Mouse (Mus musculus) forebrain, embryonic 11.5 days (tissue): Measurements from ENCODE around the gene Babam2. TPM values are rescaled to one million over a fixed set of nuclear protein-coding genes. Genes with fewer than 3 reads are reported as not detected.

Experiments used
- ATAC-seq: fragments of 200-750 bp; cut with Nextera tagmentation; replicated peaks from 2 replicates; pipeline ENCODE4 v1.8.0; 2017; ENCODE audit warnings: moderate TSS enrichment; ENCODE audit not compliant: low FRiP score
- DNase-seq: peaks from one replicate; pipeline ENCODE4 v3.0.0-alpha.2; 2017; ENCODE audit warnings: low spot score
- H3K27ac ChIP-seq: fragments of 300-500 bp; sonication (generic); 2 replicates; pipeline ENCODE4 v1.5.1; 2014; ENCODE audit warnings: low read depth, low read length
- H3K27me3 ChIP-seq: fragments of 300-500 bp; sonication (generic); 2 replicates; pipeline ENCODE4 v1.6.1; 2014; ENCODE audit warnings: mild to moderate bottlenecking, low read length, mixed read lengths; ENCODE audit not compliant: control insufficient read depth, insufficient read depth
- H3K36me3 ChIP-seq: fragments of 300-500 bp; sonication (generic); 2 replicates; pipeline ENCODE4 v1.6.1; 2014; ENCODE audit warnings: mild to moderate bottlenecking, low read length, moderate library complexity, mixed read lengths; ENCODE audit not compliant: control insufficient read depth, insufficient read depth
- H3K4me1 ChIP-seq: fragments of 300-500 bp; sonication (generic); replicated peaks from 2 replicates; pipeline ENCODE4 v1.6.1; 2014; ENCODE audit warnings: low read length, mixed read lengths; ENCODE audit not compliant: control insufficient read depth, insufficient read depth
- H3K4me2 ChIP-seq: fragments of 300-500 bp; sonication (generic); 2 replicates; pipeline ENCODE4 v1.6.1; 2014; ENCODE audit warnings: low read depth, mild to moderate bottlenecking, low read length, moderate library complexity, mixed read lengths; ENCODE audit not compliant: severe bottlenecking
- H3K4me3 ChIP-seq: fragments of 300-500 bp; sonication (generic); 2 replicates; pipeline ENCODE4 v1.5.1; 2014; ENCODE audit warnings: low read depth, low read length
- H3K9ac ChIP-seq: fragments of 300-500 bp; sonication (generic); 2 replicates; pipeline ENCODE4 v1.6.1; 2014; ENCODE audit warnings: low read length
- H3K9me3 ChIP-seq: fragments of 300-500 bp; sonication (generic); 2 replicates; pipeline ENCODE4 v1.6.1; 2016; ENCODE audit warnings: low read length, mixed read lengths; ENCODE audit not compliant: control insufficient read depth
- WGBS: fragments of 180-500 bp; shearing (Covaris S2); extraction: QIAGEN DNeasy Blood & Tissue Kit; methylation state at CpG from one replicate; pipeline ENCODE4 v1.1.7; 2014; 5-methylcytosine and 5-hydroxymethylcytosine counted together
- polyA plus RNA-seq: library from polyadenylated mRNA; unstranded; fragments of >200 nt; fragmentation: Nextera tagmentation; extraction: Ambion mirVana; gene quantifications from 2 replicates; pipeline ENCODE4 v1.2.1, GENCODE M21; 2014

Gene Babam2
- polyA plus RNA-seq, 1 experiment from 2014 or later = 39.1 TPM

DNA sequence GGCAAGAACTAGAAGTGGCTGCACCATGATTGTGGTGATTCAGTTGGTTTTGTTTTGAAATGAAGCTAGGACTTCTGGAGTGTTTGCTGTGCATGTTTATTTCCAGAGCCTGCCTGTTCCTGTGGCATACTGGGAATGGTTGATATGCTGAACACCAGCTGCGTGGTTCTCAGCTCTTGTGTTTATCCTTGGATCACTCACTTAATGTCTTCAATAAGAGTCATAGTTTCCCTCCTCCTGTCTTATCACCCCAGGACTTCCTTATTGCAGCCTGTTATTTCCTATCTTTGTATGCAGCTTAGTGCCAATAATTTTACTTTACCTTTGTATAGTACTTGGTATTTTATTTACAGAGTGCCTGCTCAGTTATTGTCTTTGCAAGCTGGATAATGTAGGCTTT is 223.4 kb downstream of the Babam2 start:
- no peaks in the 10 kb centered on the region for H3K36me3 ChIP-seq
- no peaks in the 10 kb centered on the region for H3K9me3 ChIP-seq
- H3K4me2 ChIP-seq = no peak overlapping the region
- 86% methylated on average over 1 of the region's 1 CpGs for WGBS
- no peak overlapping the region for H3K27ac ChIP-seq
- no peak overlapping the region for H3K4me3 ChIP-seq
- no peaks in the 10 kb centered on the region for H3K4me1 ChIP-seq
- DNase-seq (no peak), ATAC-seq (no peak)
- H3K9ac ChIP-seq = no peak overlapping the region
- H3K27me3 ChIP-seq = no peaks in the 10 kb centered on the region

DNA sequence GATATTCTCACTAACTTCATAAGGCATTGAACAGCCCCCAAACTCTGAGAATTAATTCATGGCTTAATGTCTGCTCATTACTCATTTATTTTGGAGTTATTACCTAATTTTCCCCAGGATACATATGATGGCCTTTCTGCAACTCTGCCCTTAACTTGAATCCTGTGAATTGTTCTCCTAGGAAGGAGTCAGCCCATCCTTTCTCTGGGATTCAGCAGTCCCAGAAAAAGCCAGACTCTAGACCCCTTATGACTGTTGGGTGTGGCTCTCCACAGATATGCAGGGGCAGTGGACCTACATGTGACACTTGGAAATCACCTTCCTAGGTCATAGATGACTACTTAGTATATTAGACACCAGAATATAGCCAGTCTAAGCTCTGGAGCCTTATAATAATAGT is 226.6 kb downstream of the Babam2 start:
- Histone ChIP-seq H3K27me3 (no peaks in the 10 kb centered on the region), H3K4me3 (no peak overlapping the region), H3K9ac (no peak overlapping the region), H3K9me3 (no peaks in the 10 kb centered on the region), H3K36me3 (no peaks in the 10 kb centered on the region), H3K27ac (no peak overlapping the region), H3K4me2 (no peak overlapping the region), H3K4me1 (no peaks in the 10 kb centered on the region)
- ATAC-seq = no peak
- DNase-seq = no peak

DNA sequence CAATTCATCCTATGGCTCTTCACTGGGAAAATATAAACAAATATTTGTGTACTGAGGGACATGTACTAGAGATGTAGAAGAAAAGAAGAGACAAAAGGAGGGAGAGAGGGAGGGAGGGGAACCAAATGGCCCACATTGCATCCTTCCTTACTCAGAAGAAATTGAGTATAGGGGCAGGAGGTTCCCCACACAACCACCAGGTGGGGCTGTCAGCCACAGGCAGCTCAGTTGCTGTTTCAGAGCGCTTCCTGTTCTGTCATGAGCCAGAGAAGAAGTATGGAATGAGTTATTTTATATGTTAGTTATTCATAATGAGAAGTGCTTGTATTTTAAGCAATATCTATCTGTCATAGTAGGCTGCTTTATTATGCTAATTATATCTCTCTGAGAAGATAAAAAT is 229.1 kb downstream of the Babam2 start:
- no peaks in the 10 kb centered on the region for H3K4me1 ChIP-seq
- 100% methylated on average over 1 of the region's 1 CpGs for WGBS

DNA sequence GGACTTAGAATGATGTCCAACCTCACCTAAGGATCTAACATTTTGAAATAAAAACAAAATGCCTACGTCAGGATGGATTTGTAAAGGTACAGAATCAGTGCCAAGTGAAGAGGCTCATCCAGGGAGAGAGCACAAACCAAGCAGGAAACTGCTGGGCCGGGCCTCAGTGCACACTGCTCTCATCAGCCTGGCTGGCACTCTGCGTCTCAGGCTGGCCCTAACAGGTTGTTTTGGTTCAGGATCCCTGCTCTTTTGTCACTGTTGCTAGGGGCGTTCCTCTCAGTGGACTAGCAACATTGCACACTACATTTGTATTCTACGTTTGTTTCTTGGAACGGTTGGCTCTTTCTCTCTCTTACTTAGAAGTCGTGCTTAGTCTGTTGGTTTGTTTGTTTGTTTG is 231.5 kb downstream of the Babam2 start:
- H3K4me3 ChIP-seq = no peak overlapping the region
- H3K4me2 ChIP-seq = no peak overlapping the region
- H3K27ac ChIP-seq = no peak overlapping the region
- H3K27me3 ChIP-seq = no peaks in the 10 kb centered on the region
- WGBS = 59% methylated on average over 7 of the region's 7 CpGs
- H3K36me3 ChIP-seq = no peaks in the 10 kb centered on the region
- H3K4me1 ChIP-seq = no peaks in the 10 kb centered on the region
- H3K9me3 ChIP-seq = no peaks in the 10 kb centered on the region
- DNase-seq (no peak), ATAC-seq (no peak)
- no peak overlapping the region for H3K9ac ChIP-seq

More for the DNA sequence above, 229.1 kb downstream of the Babam2 start:
- Histone ChIP-seq H3K4me3 (no peak overlapping the region), H3K4me2 (no peak overlapping the region), H3K9me3 (no peaks in the 10 kb centered on the region), H3K36me3 (no peaks in the 10 kb centered on the region), H3K9ac (no peak overlapping the region), H3K27me3 (no peaks in the 10 kb centered on the region), H3K27ac (no peak overlapping the region)
- ATAC-seq (no peak), DNase-seq (no peak)

DNA sequence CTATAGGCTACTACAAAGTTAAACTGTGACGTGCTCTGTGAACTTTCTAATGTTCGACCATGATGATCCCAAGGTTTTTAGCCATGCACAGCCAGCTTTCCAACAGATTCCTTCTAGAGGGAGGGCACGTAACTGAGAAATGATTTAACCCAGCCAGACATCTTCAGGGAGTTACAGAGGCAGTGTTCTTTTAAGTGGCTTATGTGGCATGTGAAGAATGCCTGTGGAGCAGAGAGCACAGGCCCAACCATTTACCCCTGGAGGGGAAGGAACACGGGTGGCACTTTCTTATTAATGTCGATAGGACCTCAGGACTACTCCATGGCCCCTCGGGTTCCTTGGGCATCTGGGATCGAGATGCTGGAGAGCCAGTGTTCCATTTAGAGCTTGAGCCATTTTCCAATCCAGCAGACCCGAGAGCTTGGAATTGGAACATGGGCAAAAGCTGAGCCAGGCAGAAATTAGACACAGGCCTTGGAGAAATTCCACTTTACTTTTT is 233.7 kb downstream of the Babam2 start:
- no peak overlapping the region for H3K4me2 ChIP-seq
- no peak overlapping the region for H3K4me3 ChIP-seq
- ATAC-seq = no peak
- H3K27ac ChIP-seq = no peak overlapping the region
- no peaks in the 10 kb centered on the region for H3K4me1 ChIP-seq
- H3K9me3 ChIP-seq = no peaks in the 10 kb centered on the region
- no peak for DNase-seq
- H3K9ac ChIP-seq = no peak overlapping the region
- no peaks in the 10 kb centered on the region for H3K36me3 ChIP-seq
- no peaks in the 10 kb centered on the region for H3K27me3 ChIP-seq
- 83% methylated on average over 8 of the region's 8 CpGs for WGBS

DNA sequence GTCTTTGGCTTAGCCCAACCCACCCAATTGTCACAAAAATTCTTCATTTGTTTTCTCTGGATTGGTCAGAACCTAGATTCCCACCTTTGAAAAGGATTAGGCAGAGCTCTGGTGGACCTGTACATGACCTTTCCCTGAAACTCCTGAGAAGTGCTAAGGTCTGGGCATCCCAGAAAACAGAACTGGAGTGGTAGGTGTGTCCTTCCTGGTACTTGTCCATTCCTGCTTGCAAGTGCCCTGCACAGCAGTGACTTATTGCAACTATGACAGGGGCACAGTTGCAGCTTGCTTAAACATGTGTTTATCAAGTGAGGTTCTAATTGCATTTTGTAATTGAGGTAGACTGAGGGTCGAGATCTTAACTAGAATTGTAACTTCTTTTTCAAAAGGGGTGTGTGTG is 234.2 kb downstream of the Babam2 start:
- DNase-seq (no peak), ATAC-seq (no peak)
- no peaks in the 10 kb centered on the region for H3K36me3 ChIP-seq
- no peak overlapping the region for H3K9ac ChIP-seq
- no peak overlapping the region for H3K4me3 ChIP-seq
- H3K27ac ChIP-seq = no peak overlapping the region
- no peaks in the 10 kb centered on the region for H3K9me3 ChIP-seq
- 87% methylated on average over 1 of the region's 1 CpGs for WGBS
- no peaks in the 10 kb centered on the region for H3K4me1 ChIP-seq
- H3K4me2 ChIP-seq = no peak overlapping the region
- H3K27me3 ChIP-seq = no peaks in the 10 kb centered on the region

DNA sequence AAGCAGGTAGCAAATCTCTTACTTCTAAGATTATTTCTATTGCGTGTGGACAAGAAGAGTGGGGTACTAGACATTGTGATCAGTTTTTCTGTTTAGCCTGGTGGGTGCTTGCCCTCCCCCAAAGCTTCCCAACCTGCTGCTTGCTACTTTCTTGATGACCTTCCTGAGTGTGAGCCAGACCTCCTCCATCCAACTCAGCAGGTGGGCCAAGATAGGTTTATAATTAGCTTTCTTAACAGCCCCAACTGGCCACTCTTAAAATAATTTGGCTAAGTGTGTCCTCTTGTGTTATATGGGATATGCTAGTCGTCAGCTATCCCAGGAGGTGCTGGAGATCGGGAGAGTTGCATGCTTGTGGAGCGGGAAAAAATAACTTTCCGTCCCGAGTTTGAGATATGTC is 235.8 kb downstream of the Babam2 start:
- WGBS = 89% methylated on average over 6 of the region's 6 CpGs

DNA sequence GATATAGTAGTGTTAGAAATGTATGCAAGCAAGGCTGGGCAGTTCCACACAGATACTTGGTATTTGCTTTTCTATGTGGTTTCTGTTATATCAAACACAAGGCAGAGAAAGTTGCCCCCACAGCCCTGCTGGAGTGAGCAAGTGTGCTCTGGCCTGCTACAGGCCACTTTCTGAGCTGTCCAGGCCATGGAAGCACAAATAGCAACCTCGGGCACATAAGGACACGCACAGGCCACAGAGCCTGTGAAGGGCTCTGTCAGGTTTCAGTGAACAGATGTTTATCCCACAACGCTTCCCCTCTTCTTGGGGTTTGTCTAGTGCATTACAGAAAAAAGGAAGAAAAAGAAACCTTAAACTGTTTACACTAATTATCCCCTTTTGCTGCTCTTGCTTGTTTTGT is 236.9 kb downstream of the Babam2 start:
- H3K4me2 ChIP-seq = no peak overlapping the region
- H3K9me3 ChIP-seq = no peaks in the 10 kb centered on the region
- ATAC-seq = no peak
- DNase-seq = no peak
- no peak overlapping the region for H3K4me3 ChIP-seq
- WGBS = 83% methylated on average over 3 of the region's 3 CpGs
- H3K36me3 ChIP-seq = no peaks in the 10 kb centered on the region
- no peak overlapping the region for H3K9ac ChIP-seq
- no peak overlapping the region for H3K27ac ChIP-seq
- no peaks in the 10 kb centered on the region for H3K4me1 ChIP-seq
- H3K27me3 ChIP-seq = no peaks in the 10 kb centered on the region

More for the DNA sequence above, 235.8 kb downstream of the Babam2 start:
- Histone ChIP-seq H3K9ac (no peak overlapping the region), H3K27ac (no peak overlapping the region), H3K27me3 (no peaks in the 10 kb centered on the region), H3K36me3 (no peaks in the 10 kb centered on the region), H3K4me1 (no peaks in the 10 kb centered on the region), H3K9me3 (no peaks in the 10 kb centered on the region), H3K4me2 (no peak overlapping the region), H3K4me3 (no peak overlapping the region)
- ATAC-seq (no peak), DNase-seq (no peak)

DNA sequence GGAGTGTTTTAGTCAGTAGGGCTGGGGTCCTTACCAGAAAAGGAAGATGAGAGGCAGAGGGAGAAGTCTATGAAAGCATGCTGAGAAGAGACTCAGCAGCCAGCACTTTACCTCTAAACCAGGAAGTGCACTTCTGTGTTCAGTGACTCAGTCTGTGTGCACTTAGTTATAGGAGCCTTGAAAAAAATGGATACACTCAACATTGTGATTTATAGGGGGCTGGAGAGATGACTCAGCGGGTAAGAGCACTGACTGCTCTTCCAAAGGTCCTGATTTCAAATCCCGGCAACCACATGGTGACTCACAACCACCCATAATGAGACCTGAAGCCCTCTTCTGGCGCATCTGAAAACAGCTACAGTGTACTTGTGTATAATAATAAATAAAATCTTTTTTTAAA is 238.5 kb downstream of the Babam2 start:
- Histone ChIP-seq H3K27ac (no peak overlapping the region), H3K4me3 (no peak overlapping the region), H3K36me3 (no peaks in the 10 kb centered on the region), H3K27me3 (no peaks in the 10 kb centered on the region), H3K9me3 (no peaks in the 10 kb centered on the region), H3K4me2 (no peak overlapping the region), H3K4me1 (no peaks in the 10 kb centered on the region), H3K9ac (no peak overlapping the region)
- 91% methylated on average over 3 of the region's 3 CpGs for WGBS
- DNase-seq (no peak), ATAC-seq (no peak)
